Mouse (Mus musculus) small intestine, adult 2 months (tissue): ENCODE results near the gene Ifnab.
A peak's percentile ranks its signal among the peaks of the same experiment; 100 is the strongest.

Experiments
- CTCF ChIP-seq: fragments of 200-500 bp; IDR thresholded peaks from 2 replicates; pipeline ENCODE4 v1.5.1; 2012; ENCODE audit warnings: low read depth, mild to moderate bottlenecking, control low read depth, inconsistent platforms, low read length, moderate library complexity, mixed read lengths; ENCODE audit not compliant: insufficient replicate concordance, insufficient read length; ENCODE audit errors: extremely low read depth
- POLR2A ChIP-seq: fragments of 200-500 bp; IDR thresholded peaks from 2 replicates; pipeline ENCODE4 v1.6.1; 2012; ENCODE audit warnings: low read depth, mild to moderate bottlenecking, control low read depth, inconsistent platforms, low read length, moderate library complexity

DNA sequence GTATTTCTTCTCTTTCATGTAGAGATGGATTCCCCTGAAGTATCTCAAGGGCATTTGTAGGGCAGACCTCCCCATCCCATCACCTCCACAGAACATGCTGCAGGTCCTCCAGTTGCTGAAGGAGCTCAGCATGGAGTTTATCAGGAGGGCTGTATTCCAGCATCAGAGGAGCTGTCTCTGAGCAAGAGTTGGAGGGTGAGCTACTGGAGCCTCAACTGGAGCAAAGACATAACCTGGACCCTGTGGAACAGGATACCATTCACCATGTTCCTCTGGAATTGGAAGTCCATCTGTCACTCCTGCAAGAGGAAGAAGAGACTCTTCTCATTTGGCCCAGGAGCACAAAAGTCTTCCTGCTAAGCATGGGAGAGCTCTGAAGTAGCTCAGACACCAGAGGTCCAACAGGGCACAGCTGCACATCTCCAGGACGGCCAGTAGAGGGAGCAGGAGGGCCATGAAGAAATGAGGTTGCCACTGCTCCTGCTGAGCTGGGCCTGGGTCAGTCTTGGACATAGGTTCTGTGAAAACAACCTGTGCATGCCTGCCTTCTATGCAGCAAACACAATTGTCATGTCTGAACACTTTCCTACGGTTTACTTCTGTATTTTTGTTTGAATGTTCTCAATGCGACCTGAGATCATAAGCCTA, 5.2 kb upstream of the Ifnab start:
- peak; percentile 99 for TF ChIP-seq CTCF
- no peak for TF ChIP-seq POLR2A
